Mouse (Mus musculus) testis, adult 2 months (tissue): ENCODE measurements around the gene Eef2k. TPM values are rescaled to one million over a fixed set of nuclear protein-coding genes. Genes with fewer than 3 reads are reported as not detected.

Source experiments
- H3K27ac ChIP-seq: fragments of 200-500 bp; 2 replicates; pipeline ENCODE4 v1.5.1; 2012; ENCODE audit warnings: low read depth, low read length; ENCODE audit not compliant: control insufficient read depth, insufficient read depth
- H3K27me3 ChIP-seq: fragments of 200-500 bp; 2 replicates; pipeline ENCODE4 v1.6.1; 2012; ENCODE audit warnings: mild to moderate bottlenecking, low read length, moderate library complexity; ENCODE audit not compliant: control insufficient read depth, insufficient read depth
- H3K36me3 ChIP-seq: fragments of 200-500 bp; 2 replicates; pipeline ENCODE4 v1.6.1; 2012; ENCODE audit warnings: mild to moderate bottlenecking, low read length; ENCODE audit not compliant: control insufficient read depth, insufficient read depth
- H3K4me1 ChIP-seq: fragments of 200-500 bp; 2 replicates; pipeline ENCODE4 v1.6.1; 2012; ENCODE audit warnings: low read length; ENCODE audit not compliant: control insufficient read depth, insufficient read depth
- H3K4me3 ChIP-seq: fragments of 200-500 bp; 2 replicates; pipeline ENCODE4 v1.5.1; 2012; ENCODE audit warnings: low read depth, mild to moderate bottlenecking, low read length, moderate library complexity, mixed read lengths; ENCODE audit not compliant: control insufficient read depth
- CTCF ChIP-seq: fragments of 200-500 bp; IDR thresholded peaks from 2 replicates; pipeline ENCODE4 v1.5.1; 2012; ENCODE audit warnings: low read depth, mild to moderate bottlenecking, inconsistent platforms, low read length, moderate library complexity; ENCODE audit not compliant: control insufficient read depth, insufficient read depth, insufficient replicate concordance
- POLR2A ChIP-seq: fragments of 200-500 bp; IDR thresholded peaks from 2 replicates; pipeline ENCODE4 v1.6.1; 2012; ENCODE audit warnings: low read depth, mild to moderate bottlenecking, inconsistent platforms, low read length, moderate library complexity; ENCODE audit not compliant: control insufficient read depth
- polyA plus RNA-seq: library from polyadenylated mRNA; depleted of rRNA; stranded (reverse); fragments of >200 nt; gene quantifications from 2 replicates; pipeline ENCODE4 v1.2.3, GENCODE M21; 2012

Gene Eef2k
- polyA plus RNA-seq, 1 experiment = 10.5 TPM

DNA sequence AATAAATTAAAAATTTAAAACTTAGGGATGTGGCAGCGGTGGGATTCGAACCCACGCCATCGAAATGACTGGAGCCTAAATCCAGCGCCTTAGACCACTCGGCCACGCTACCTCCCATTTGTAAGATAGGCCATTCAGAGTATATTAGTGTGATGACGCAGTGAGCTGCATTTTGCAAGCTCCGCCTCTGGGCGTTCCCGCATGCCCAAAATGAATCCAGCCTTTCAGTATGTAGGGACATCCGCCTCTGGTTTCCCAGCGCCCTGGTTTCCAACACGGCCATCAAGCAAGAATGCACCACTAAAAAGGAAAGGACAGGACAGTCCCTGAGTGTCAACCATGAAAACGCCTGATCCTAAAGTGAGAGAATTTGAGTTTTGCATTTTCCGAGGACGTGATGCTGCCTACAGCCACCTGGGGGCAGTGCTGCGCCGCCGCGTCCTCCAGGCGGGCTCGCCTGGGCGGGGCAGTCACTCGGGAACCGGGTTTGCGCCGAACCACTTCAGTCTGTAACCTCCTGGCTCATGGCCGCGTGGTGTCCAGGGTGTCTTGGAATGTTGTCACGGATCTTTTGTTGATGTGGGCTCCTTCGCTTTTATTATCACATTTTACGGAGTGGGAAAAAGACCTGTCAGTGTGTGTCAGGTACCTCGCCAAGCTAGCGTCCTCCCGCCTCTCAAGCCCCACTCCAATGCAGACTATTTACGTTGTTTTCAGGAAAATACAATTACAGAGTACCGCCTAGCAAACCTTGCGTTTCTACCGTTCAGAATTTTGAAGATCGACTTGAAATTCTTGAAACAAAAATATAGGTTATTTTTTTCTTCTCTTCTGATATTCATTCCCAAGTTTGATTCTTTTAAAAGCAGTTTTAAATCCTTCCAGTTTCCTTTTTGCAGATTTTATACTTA is 6.9 kb upstream of the Eef2k start:
- TF ChIP-seq CTCF (peak; percentile 95), POLR2A (peak; percentile 33; the same call in 1 of the 2 replicates)
- no peak overlapping the region for H3K27ac ChIP-seq
- no peaks in the 10 kb centered on the region for H3K27me3 ChIP-seq
- peak overlapping the region; percentile 91 for H3K4me3 ChIP-seq
- H3K36me3 ChIP-seq = no peaks in the 10 kb centered on the region
- peaks cover 9% of the 10 kb centered on the region for H3K4me1 ChIP-seq

DNA sequence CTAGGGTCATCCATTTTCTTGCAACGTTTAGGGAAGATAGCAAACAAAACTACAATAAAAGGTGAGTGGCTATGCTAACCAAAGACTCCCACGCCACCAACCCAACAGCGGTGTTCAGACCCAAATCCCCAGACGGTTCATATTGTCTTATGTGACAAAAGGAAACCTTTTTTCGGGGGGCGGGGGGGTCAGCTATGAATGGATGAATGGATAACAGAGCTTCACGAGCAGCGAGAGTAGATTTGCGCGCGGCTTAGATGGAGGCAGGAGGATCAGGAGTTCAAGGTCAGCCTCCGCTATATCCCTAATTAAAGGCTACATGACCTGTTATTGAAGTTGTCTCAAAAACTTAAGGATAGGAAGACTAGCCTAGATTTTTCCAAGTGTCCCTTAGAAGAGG is 6.3 kb upstream of the Eef2k start:
- H3K4me3 ChIP-seq = no peak overlapping the region
- H3K27ac ChIP-seq = no peak overlapping the region
- peaks cover 7% of the 10 kb centered on the region for H3K4me1 ChIP-seq
- no peaks in the 10 kb centered on the region for H3K36me3 ChIP-seq
- no peaks in the 10 kb centered on the region for H3K27me3 ChIP-seq
- no peak for TF ChIP-seq CTCF
- TF ChIP-seq POLR2A = no peak

DNA sequence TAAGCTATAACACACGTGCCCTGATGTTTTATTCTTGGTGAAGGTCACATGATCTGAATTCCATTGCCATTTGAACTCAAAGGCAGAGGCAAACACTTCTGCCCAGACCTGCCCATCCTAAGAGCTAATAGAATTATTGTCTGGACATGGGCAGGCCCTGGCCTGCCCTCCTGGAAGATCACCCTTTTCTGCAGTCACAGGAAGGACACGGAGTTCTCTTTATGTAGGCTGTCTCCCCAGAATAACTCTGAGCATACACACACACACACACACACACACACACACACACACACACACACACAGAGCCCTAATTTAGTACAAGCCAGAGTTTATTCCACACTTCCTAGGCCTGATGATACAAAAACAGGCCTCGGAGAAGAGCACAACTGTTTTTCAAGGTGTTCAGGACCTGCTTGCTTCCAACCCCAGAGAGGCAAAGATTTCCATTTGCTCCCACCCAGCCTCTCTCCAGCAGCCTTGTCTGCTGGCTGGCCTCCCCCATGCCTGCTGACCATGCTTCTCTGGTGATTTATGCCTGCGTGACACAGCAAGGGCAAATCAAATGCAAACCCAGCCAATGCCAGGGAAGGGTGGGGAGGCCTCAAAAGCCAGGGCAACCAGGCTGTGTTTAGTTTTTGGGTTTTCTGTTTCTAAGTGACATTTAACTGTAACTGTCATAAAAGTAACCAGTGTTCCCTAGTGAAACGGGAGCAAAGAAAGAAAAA is 4.0 kb upstream of the Eef2k start:
- Histone ChIP-seq H3K4me3 (no peak overlapping the region), H3K4me1 (peaks cover 6% of the 10 kb centered on the region), H3K36me3 (no peaks in the 10 kb centered on the region), H3K27me3 (no peaks in the 10 kb centered on the region), H3K27ac (no peak overlapping the region)
- TF ChIP-seq POLR2A (no peak), CTCF (no peak)

DNA sequence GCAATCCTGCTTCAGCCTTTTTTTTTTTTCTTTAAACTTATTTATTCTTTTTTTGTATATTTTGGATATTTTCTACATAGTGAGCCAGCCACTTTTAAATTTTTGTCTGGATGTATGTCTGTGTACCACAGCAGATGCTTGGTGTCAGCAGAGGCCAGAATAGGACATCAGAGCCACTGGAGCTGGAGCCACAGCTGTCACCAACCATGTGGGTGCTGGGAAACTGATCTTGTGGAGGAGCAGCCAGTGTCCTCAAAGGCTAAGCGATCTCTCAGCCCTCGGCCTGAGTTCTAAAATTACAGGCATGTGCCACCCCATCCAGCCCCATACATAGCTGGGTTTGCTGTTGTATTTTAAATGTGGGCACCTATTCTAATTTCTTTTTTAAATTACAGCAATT is 2.8 kb upstream of the Eef2k start:
- Histone ChIP-seq H3K4me3 (no peak overlapping the region), H3K27me3 (no peaks in the 10 kb centered on the region), H3K27ac (no peak overlapping the region), H3K36me3 (no peaks in the 10 kb centered on the region), H3K4me1 (peaks cover 6% of the 10 kb centered on the region)
- no peak for TF ChIP-seq POLR2A
- no peak for TF ChIP-seq CTCF

DNA sequence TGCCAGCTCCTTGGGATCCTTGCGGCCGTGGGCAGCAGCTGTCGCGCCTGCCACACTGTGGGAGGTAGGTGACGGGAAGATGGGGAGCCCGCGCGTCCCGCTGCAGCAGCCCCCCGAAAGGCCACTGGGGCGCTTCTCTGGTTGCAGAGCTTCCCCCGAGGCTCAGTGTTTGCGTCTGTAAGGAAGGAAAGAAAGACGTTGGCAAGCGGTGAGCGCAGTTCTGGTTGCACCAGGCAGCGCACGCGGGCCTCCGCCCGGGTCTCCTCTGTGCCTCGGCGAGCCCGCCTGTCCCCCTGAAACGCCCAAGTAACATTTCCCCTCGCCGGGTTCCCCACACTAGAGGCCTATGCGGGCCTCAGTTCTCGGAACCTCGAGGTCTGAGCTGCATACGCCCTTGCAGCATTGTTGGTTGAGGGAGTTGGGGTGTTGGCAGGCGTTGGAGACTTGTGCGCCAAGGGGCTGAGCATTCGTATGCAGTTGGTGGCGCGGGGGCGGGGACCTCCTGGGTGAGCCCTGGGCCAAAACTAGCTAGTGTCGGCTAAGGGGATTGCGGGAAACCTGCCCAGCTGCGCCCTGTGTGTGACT is 498 bp downstream of the Eef2k start:
- Histone ChIP-seq H3K4me1 (peaks cover 2% of the 10 kb centered on the region; the same call in 1 of the 2 replicates), H3K27me3 (no peaks in the 10 kb centered on the region), H3K36me3 (no peaks in the 10 kb centered on the region), H3K27ac (peak overlapping the region; percentile 62), H3K4me3 (peak overlapping the region; percentile 79)
- TF ChIP-seq POLR2A = no peak
- no peak for TF ChIP-seq CTCF

DNA sequence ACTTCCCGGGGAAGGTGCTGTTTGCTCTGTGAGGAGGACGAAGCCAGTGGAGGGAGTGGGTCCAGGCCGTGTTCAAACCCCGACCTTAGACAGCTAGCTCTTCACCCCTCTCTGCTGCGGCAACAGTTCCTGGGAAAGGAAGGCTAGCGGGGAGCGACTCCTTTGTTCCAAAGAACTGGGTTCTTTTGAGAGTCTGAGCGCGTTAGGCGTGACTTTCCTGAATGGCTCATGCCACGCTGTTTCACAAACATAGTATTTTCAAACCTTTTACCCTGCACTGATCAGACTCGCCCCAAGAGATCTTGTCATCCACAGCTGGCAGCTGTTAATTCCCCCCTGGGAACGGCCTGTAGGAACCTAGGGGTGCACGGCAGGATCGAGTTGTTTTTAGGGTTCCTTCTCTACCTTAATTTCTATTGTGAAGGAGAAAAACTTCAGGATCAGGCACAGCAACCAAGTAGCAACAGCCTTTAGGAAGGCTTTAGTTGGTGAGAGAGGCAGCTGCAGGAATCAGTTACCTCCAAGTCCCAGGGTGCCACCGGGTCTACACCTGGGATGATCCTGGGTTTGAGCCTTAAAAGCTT is 1.3 kb downstream of the Eef2k start:
- peaks cover 2% of the 10 kb centered on the region; the same call in 1 of the 2 replicates for H3K4me1 ChIP-seq
- H3K27ac ChIP-seq = no peak overlapping the region
- H3K4me3 ChIP-seq = peak overlapping the region; percentile 79
- H3K36me3 ChIP-seq = no peaks in the 10 kb centered on the region
- H3K27me3 ChIP-seq = no peaks in the 10 kb centered on the region
- no peak for TF ChIP-seq CTCF
- TF ChIP-seq POLR2A = no peak
